Mouse (Mus musculus) hematopoietic stem cell, adult 5-6 weeks (primary cell): ENCODE measurements around the gene Cpa1. TPM values are rescaled to one million over a fixed set of nuclear protein-coding genes. Genes with fewer than 3 reads are reported as not detected.

ENCODE experiments used
- ATAC-seq, 2 experiments: fragments of 125-278 bp in 1 of 2; replicated peaks in 1 of 2; 2 replicates each; pipeline ENCODE4 v1.8.0; 2016 to 2017; ENCODE audit warnings: inconsistent platforms in 2 of 2, mild to moderate bottlenecking in 2 of 2, moderate number of reproducible peaks in 2 of 2, low read depth in 1 of 2, moderate TSS enrichment in 1 of 2; ENCODE audit not compliant: low FRiP score in 2 of 2, poor library complexity in 2 of 2, severe bottlenecking in 2 of 2, insufficient read depth in 1 of 2, low TSS enrichment in 1 of 2
- total RNA-seq: library from RNA; stranded (forward); fragments of 172-1452, 232-1000 nt; gene quantifications from 2 replicates; pipeline ENCODE4 v1.2.3, GENCODE M21; 2017

The Cpa1 gene
- total RNA-seq, 1 experiment from 2014 or later, result not detected

- peak; percentile 61 to 69 for ATAC-seq
These were observed 20.9 kb upstream of the Cpa1 start for GRCm38 (mm10) chr6:30617959-30618590.

- no peak for ATAC-seq
These were observed 20.3 kb upstream of the Cpa1 start for GRCm38 (mm10) chr6:30618735-30619134.

- no peak for ATAC-seq
These were observed 19.4 kb upstream of the Cpa1 start for GRCm38 (mm10) chr6:30619606-30620005.

GRCm38 (mm10) chr6:30620591-30620990 lies 18.4 kb upstream of the Cpa1 start:
- ATAC-seq, result no peak

- no peak for ATAC-seq
These were observed 18.0 kb upstream of the Cpa1 start for GRCm38 (mm10) chr6:30620994-30621393.

GRCm38 (mm10) chr6:30621986-30622389 lies 17.0 kb upstream of the Cpa1 start:
- ATAC-seq, result no peak

- no peak for ATAC-seq
These were observed 14.3 kb upstream of the Cpa1 start for GRCm38 (mm10) chr6:30624763-30625162.

GRCm38 (mm10) chr6:30628152-30628551 lies 10.9 kb upstream of the Cpa1 start:
- no peak for ATAC-seq

GRCm38 (mm10) chr6:30629989-30630388 lies 9.0 kb upstream of the Cpa1 start:
- no peak for ATAC-seq

- ATAC-seq, result no peak
These were observed 3.6 kb upstream of the Cpa1 start for GRCm38 (mm10) chr6:30635361-30635862.

GRCm38 (mm10) chr6:30636186-30636842 lies 2.7 kb upstream of the Cpa1 start:
- no peak for ATAC-seq

- ATAC-seq, result peak in 1 of 2 experiments; percentile 51; a peak in 1 of 4 replicates
These were observed 4.9 kb downstream of the Cpa1 start for GRCm38 (mm10) chr6:30643694-30644460.

- no peak for ATAC-seq
These were observed 5.4 kb downstream of the Cpa1 start for GRCm38 (mm10) chr6:30644462-30644861.

- no peak for ATAC-seq
These were observed 6.4 kb downstream of the Cpa1 start for GRCm38 (mm10) chr6:30645379-30645778.

GRCm38 (mm10) chr6:30649651-30650296 lies 10.8 kb downstream of the Cpa1 start:
- ATAC-seq, result no peak

- ATAC-seq, result no peak
These were observed 13.6 kb downstream of the Cpa1 start for GRCm38 (mm10) chr6:30652425-30653188.

- no peak for ATAC-seq
These were observed 14.5 kb downstream of the Cpa1 start for GRCm38 (mm10) chr6:30653518-30653917.
